Mouse (Mus musculus) lung, adult 2 months (tissue): Measurements from ENCODE around the gene Zfp609. TPM values are rescaled to one million over a fixed set of nuclear protein-coding genes. Genes with fewer than 3 reads are reported as not detected.

Experiments used
- DNase-seq: peaks from one replicate; pipeline ENCODE4 v3.0.0; 2022
- H3K4me1 ChIP-seq: fragments of 200-500 bp; 2 replicates; pipeline ENCODE4 v1.6.1; 2011; ENCODE audit warnings: low read length; ENCODE audit not compliant: control insufficient read depth, insufficient read depth
- H3K4me3 ChIP-seq: fragments of 200-500 bp; replicated peaks from 2 replicates; pipeline ENCODE3; 2011; ENCODE audit warnings: low read depth, mild to moderate bottlenecking, control low read depth, low read length; ENCODE audit errors: extremely low read depth
- CTCF ChIP-seq: fragments of 200-500 bp; IDR thresholded peaks from 2 replicates; pipeline ENCODE4 v1.5.1; 2011; ENCODE audit warnings: mild to moderate bottlenecking, low read length, control low read depth; ENCODE audit not compliant: insufficient read depth
- POLR2A ChIP-seq: fragments of 200-500 bp; IDR thresholded peaks from 2 replicates; pipeline ENCODE4 v1.6.1; 2011; ENCODE audit warnings: low read depth, mild to moderate bottlenecking, control low read depth, low read length, borderline replicate concordance; ENCODE audit errors: extremely low read depth
- WGBS: fragments of 180-500 bp; shearing (Covaris S2); methylation state at CpG from one replicate; pipeline ENCODE4 v1.1.7; 2018; 5-methylcytosine and 5-hydroxymethylcytosine counted together
- polyA plus RNA-seq: library from polyadenylated mRNA; depleted of rRNA; stranded (reverse); fragments of >200 nt; gene quantifications from 2 replicates; pipeline ENCODE4 v1.2.3, GENCODE M21; 2012

Gene Zfp609
- polyA plus RNA-seq, 1 experiment: 11.7 TPM

DNA sequence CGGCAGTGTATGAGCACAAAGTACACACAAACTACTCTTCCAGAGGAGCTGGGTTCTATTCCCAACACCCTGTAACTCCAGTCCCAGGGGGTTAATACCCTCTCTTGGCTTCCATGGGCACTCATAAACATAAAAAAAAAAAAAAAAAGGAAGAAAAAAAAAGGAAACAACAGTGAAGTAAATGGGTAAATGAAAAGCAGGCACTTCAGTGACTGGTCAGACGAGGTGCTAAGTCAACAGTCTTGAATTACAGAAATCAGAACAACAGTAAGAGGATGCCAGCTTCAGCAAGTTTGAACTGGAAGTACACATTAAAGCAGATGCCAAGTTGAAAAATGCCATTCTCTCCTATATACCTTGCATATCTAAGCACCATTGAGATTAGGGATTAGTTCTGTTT lies 7.1 kb downstream of the Zfp609 start:
- DNase-seq: no peak
- no peak for TF ChIP-seq CTCF
- TF ChIP-seq POLR2A: no peak
- Histone ChIP-seq H3K4me1 (peaks cover 21% of the 10 kb centered on the region), H3K4me3 (no peak overlapping the region)
- 53% methylated on average over 2 of the region's 2 CpGs for WGBS

GRCm38 (mm10) chr9:65818402-65818801 lies 9.0 kb downstream of the Zfp609 start:
- Histone ChIP-seq H3K4me3 (no peak overlapping the region), H3K4me1 (peaks cover 10% of the 10 kb centered on the region)
- 83% methylated on average over 2 of the region's 2 CpGs for WGBS
- TF ChIP-seq POLR2A: no peak
- no peak for TF ChIP-seq CTCF
- DNase-seq: no peak

DNA sequence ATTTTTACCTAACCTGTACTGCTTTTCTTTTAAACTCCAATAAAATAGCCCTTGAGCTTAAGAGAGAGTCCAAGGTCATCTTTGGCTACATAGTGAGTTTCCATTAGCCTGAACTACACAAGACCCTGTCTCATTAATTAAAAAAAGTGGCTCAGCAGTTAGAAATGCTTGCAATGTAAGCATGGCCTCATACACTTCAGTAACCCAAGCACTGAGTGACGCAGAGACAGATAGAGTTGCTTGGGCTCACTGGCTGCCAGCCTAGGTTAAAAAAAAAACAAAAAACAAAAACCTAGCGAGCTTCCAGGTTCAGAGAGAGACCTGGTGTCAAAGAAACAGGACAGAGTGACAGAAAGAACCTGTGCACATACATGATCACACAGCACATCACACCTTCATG lies 14.5 kb downstream of the Zfp609 start:
- no peak overlapping the region for H3K4me3 ChIP-seq
- no peak for TF ChIP-seq POLR2A
- no peak for TF ChIP-seq CTCF
- 37% methylated on average over 2 of the region's 2 CpGs for WGBS
- DNase-seq: no peak
- H3K4me1 ChIP-seq: peaks cover 9% of the 10 kb centered on the region

DNA sequence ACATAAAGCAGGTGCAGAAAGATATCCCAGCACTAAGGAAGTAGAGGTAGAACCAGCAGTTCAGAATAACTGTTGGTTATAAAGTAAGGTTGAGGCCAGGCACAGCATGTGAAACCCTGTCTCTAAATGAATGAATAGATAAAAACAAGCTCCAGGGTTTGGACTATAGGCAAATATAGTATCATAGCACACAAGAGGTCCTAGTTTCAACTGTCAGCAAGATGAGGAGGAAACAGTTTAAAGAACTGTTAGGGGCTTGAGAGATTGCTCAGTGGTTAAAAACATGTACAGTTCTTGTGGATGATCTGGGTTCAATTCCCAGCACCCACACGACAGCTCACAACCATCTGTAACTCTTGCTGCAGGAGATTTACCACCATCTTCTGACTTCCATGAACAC lies 15.6 kb downstream of the Zfp609 start:
- WGBS: 86% methylated on average over 1 of the region's 1 CpGs
- peaks cover 12% of the 10 kb centered on the region for H3K4me1 ChIP-seq
- no peak overlapping the region for H3K4me3 ChIP-seq
- DNase-seq: no peak
- TF ChIP-seq CTCF (no peak), POLR2A (no peak)

DNA sequence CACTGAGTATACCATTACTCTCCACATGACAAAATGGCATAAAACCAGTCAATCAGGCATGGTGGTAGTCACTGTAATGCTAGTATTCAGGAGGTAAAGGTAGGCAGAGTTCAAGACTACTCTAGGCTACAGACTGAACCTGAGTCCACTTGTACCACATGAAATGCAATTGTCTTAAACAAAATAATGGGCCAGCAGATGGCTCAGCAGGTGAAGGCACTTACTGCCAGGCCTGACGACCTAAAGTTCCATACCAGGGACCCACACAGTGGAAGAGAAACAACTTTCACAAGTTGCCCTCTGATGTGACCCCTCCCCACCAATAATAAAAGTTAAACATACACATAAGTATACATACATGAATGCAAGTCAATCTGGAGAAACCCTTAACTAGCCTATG lies 19.5 kb downstream of the Zfp609 start:
- WGBS: 83% methylated on average over 1 of the region's 1 CpGs
- H3K4me1 ChIP-seq: peaks cover 7% of the 10 kb centered on the region
- DNase-seq: no peak
- no peak overlapping the region for H3K4me3 ChIP-seq
- TF ChIP-seq POLR2A: no peak
- TF ChIP-seq CTCF: no peak

DNA sequence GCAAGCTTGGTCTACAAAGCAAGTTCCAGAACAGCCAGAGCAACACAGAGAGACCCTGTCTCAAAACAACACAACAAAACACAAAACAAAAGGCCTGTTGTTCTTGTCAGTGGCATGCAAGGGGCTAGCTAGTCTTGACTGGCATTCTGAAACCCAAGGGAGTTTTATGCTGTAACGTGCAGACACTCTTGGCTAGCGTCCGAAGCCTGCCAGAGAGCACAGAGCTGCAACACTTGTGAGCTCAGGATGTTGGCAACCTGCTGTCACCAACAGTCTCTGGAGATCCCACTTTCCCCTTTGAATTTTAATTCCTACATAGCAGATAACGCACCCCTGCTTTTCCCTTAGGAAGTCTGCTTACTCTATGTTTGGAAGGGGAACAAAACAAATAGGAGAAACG lies 20.1 kb downstream of the Zfp609 start:
- 37% methylated on average over 5 of the region's 5 CpGs for WGBS
- no peak for TF ChIP-seq POLR2A
- no peak for TF ChIP-seq CTCF
- no peak for DNase-seq
- Histone ChIP-seq H3K4me1 (peaks cover 5% of the 10 kb centered on the region), H3K4me3 (no peak overlapping the region)

DNA sequence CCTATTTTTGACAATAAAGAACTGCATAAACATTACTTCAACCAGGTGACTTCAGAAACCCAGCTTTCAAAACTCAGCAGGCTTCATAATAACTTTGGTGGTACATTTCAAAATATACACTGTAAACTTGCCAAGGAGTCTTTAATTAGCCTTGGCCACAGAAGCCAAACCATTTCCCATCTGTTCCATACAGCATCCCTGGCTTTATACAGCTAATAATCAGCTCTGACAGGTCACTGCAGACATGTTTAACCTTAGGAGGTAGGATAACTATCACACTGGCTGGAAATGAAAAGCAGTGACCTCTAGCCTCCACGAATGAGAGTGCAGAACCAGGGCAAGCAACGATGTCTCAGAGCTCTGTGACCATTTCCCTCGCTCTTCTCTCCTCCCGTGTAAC lies 27.6 kb downstream of the Zfp609 start:
- WGBS: 66% methylated on average over 4 of the region's 4 CpGs
- DNase-seq: no peak
- TF ChIP-seq CTCF (no peak), POLR2A (no peak)
- H3K4me3 ChIP-seq: no peak overlapping the region
- peaks cover 3% of the 10 kb centered on the region for H3K4me1 ChIP-seq

DNA sequence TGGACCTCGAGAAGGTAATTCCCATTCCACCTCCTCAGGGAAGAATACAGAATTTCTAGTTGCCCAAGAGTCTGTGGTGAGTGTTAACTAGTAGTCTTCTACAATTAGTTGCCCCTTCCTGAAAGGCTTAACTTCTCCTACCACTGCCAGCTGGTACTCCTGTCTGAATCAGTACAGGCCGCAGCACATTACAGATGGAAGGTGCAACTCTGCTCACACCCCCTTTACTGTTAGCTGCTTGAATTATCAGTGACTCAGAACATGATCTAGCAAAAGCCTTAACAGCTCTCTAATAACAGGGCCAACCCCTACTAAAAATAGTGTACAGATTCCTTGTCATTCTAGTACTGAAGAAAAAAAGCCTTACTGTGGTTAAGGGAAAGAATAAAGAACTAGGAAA lies 31.7 kb downstream of the Zfp609 start:
- peaks cover 16% of the 10 kb centered on the region for H3K4me1 ChIP-seq
- no peak overlapping the region for H3K4me3 ChIP-seq
- TF ChIP-seq POLR2A (no peak), CTCF (no peak)
- DNase-seq: no peak
- WGBS: 87% methylated on average over 2 of the region's 2 CpGs

GRCm38 (mm10) chr9:65794313-65794712 lies 33.1 kb downstream of the Zfp609 start:
- Histone ChIP-seq H3K4me1 (peaks cover 20% of the 10 kb centered on the region), H3K4me3 (no peak overlapping the region)
- 92% methylated on average over 7 of the region's 7 CpGs for WGBS
- no peak for DNase-seq
- TF ChIP-seq POLR2A (no peak), CTCF (no peak)

GRCm38 (mm10) chr9:65793506-65793905 lies 33.9 kb downstream of the Zfp609 start:
- no peak for DNase-seq
- TF ChIP-seq CTCF (no peak), POLR2A (no peak)
- 75% methylated on average over 3 of the region's 3 CpGs for WGBS
- H3K4me3 ChIP-seq: no peak overlapping the region
- peaks cover 20% of the 10 kb centered on the region for H3K4me1 ChIP-seq

- H3K4me3 ChIP-seq: no peak overlapping the region
- WGBS: 56% methylated on average over 3 of the region's 3 CpGs
- TF ChIP-seq CTCF: no peak
- TF ChIP-seq POLR2A: no peak
- peaks cover 18% of the 10 kb centered on the region for H3K4me1 ChIP-seq
- DNase-seq: no peak
Measured at GRCm38 (mm10) chr9:65793086-65793485, 34.3 kb downstream of the Zfp609 start.

GRCm38 (mm10) chr9:65791846-65792245 lies 35.5 kb downstream of the Zfp609 start:
- H3K4me1 ChIP-seq: peaks cover 21% of the 10 kb centered on the region
- DNase-seq: no peak

More at GRCm38 (mm10) chr9:65791846-65792245, 35.5 kb downstream of the Zfp609 start:
- H3K4me3 ChIP-seq: no peak overlapping the region
- TF ChIP-seq CTCF: no peak
- no peak for TF ChIP-seq POLR2A
